Mouse (Mus musculus) heart, embryonic 13.5 days (tissue): ENCODE data around the gene Ache. TPM values are rescaled to one million over a fixed set of nuclear protein-coding genes. Genes with fewer than 3 reads are reported as not detected.

Source experiments
- microRNA-seq: library from miRNA; unstranded; fragments of <30 nt; microRNA quantifications from one replicate; pipeline ENCODE4, GENCODE M21; 2016
- polyA plus RNA-seq: library from polyadenylated mRNA; unstranded; fragments of >200 nt; fragmentation: Nextera tagmentation; extraction: Ambion mirVana; gene quantifications from 2 replicates; pipeline ENCODE4 v1.2.1, GENCODE M21; 2015

Ache gene
- polyA plus RNA-seq, 1 experiment from 2014 or later = 12.7 TPM

Small RNAs within 50 kb of the gene (microRNA-seq; reads per million reads assigned to microRNA genes)
- gene Mir7036 (not detected), gene Mir8116 (not detected)

Other genes starting within 250 kb of the Ache start
- 140 and 147 TPM in 2 replicates for gene Ap1s1, start 241.4 kb upstream of the Ache start, polyA plus RNA-seq
- 0.74 and 0.92 TPM in 2 replicates for gene Serpine1, start 215.3 kb upstream of the Ache start, polyA plus RNA-seq
- gene Trim56, start 171.3 kb upstream of the Ache start, polyA plus RNA-seq = 4.9 and 6.9 TPM in 2 replicates
- gene Muc3, start 138.2 kb upstream of the Ache start, polyA plus RNA-seq = 0.11 TPM in 1 of 2 replicates, not detected in the other
- not detected in 2 replicates for gene Muc3a, start 75.1 kb upstream of the Ache start, polyA plus RNA-seq
- gene Ufsp1, start 7.1 kb downstream of the Ache start, polyA plus RNA-seq = 8.1 and 8.8 TPM in 2 replicates
- 84.9 and 88.1 TPM in 2 replicates for gene Srrt, start 20.2 kb downstream of the Ache start, polyA plus RNA-seq
- 44.7 and 47.3 TPM in 2 replicates for gene Trip6, start 26.9 kb downstream of the Ache start, polyA plus RNA-seq
- gene Slc12a9, start 46.1 kb downstream of the Ache start, polyA plus RNA-seq = 8.1 and 8.7 TPM in 2 replicates
- gene Ephb4, start 62.6 kb downstream of the Ache start, polyA plus RNA-seq = 33.1 and 37.6 TPM in 2 replicates
- gene Zan, start 189.5 kb downstream of the Ache start, polyA plus RNA-seq = 0.04 and 0.08 TPM in 2 replicates
- gene Pop7, start 215.0 kb downstream of the Ache start, polyA plus RNA-seq = 43.6 and 43.9 TPM in 2 replicates
- 8.4 and 8.8 TPM in 2 replicates for gene Gigyf1, start 231.0 kb downstream of the Ache start, polyA plus RNA-seq
- gene Epo, start 245.7 kb downstream of the Ache start, polyA plus RNA-seq = not detected in 2 replicates
- gene Gnb2, start 246.0 kb downstream of the Ache start, polyA plus RNA-seq = 299 and 300 TPM in 2 replicates